In the genomic region with DNA sequence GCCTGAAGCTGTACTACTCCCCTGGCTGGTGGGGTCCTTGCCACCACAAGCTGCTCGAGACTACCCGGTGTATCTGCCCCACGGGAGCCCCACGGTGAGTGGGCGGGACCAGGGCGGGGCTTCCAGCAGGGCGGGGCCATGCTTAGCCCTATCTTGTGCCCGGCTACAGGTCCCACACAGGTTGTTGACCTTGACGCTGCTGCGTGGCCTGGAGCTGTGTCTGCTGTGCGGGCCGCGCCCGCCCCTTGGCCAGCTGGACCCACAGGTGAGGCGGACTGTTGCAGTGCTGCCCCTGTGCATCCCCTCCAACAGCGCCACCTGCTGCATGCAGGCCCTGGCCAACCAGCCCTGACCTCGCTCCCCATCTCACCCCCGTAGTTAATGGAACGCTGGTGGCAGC, we compare ENCODE assay signal across 8 mouse cellular contexts. TPM values are rescaled to one million over a fixed set of nuclear protein-coding genes. Genes with fewer than 3 reads are reported as not detected.
DNase-seq lines count a peak whose midpoint lies in the region; ATAC-seq lines count a peak whose summit lies in the region.

No protein-coding gene starts in this region.

- ATAC-seq in kidney, embryonic 14.5 days (ENCODE audit: low FRiP score, low TSS enrichment), result no peak
- ATAC-seq in kidney, embryonic 15.5 days (replicated peaks; ENCODE audit: low FRiP score), result no peak
- ATAC-seq in midbrain, embryonic 13.5 days, result no peak

- H3K36me3 ChIP-seq in kidney, embryonic 14.5 days (ENCODE audit: control insufficient read depth, insufficient read depth, low read length), result peaks cover 34% of the 10 kb centered on the region
- peaks cover 40% of the 10 kb centered on the region for H3K36me3 ChIP-seq in kidney, embryonic 15.5 days
- peaks cover 49% of the 10 kb centered on the region for H3K36me3 ChIP-seq in midbrain, embryonic 13.5 days

- no peak overlapping the region for H3K27ac ChIP-seq in kidney, embryonic 14.5 days (ENCODE audit: low read depth, low read length)
- H3K27ac ChIP-seq in kidney, embryonic 15.5 days, result peak overlapping the region; percentile 51; the same call in 1 of the 2 replicates
- H3K27ac ChIP-seq in midbrain, embryonic 13.5 days, result no peak overlapping the region

- H3K4me1 ChIP-seq in kidney, embryonic 14.5 days (ENCODE audit: control insufficient read depth, insufficient read depth, low read length), result peaks cover 21% of the 10 kb centered on the region; the same call in 1 of the 2 replicates
- peaks cover 57% of the 10 kb centered on the region for H3K4me1 ChIP-seq in kidney, embryonic 15.5 days
- peaks cover 63% of the 10 kb centered on the region for H3K4me1 ChIP-seq in midbrain, embryonic 13.5 days (replicated peaks)

- peak; percentile 72 for DNase-seq in kidney, adult 11 months
- peak; percentile 76 for DNase-seq in ES-CJ7 (ENCODE audit: low read depth, low spot score)
- peak; percentile 77 for DNase-seq in cerebellum, adult 9-11 months
- DNase-seq in layer of hippocampus, adult 9-10 months (ENCODE audit: low spot score), result no peak
- DNase-seq in gastrocnemius, postnatal 14 days, result no peak

- intact Hi-C loops in gastrocnemius, postnatal 14 days (cut with DNase I; ENCODE audit: low total_unique reads), result no loop called here

- H3K9me3 ChIP-seq in kidney, embryonic 14.5 days (ENCODE audit: control insufficient read depth, low read length), result no peaks in the 10 kb centered on the region
- no peaks in the 10 kb centered on the region for H3K9me3 ChIP-seq in kidney, embryonic 15.5 days (replicated peaks)
- H3K9me3 ChIP-seq in midbrain, embryonic 13.5 days, result no peaks in the 10 kb centered on the region

- 38% methylated on average over 19 of the region's 19 CpGs for WGBS in kidney, embryonic 14.5 days
- 37% methylated on average over 19 of the region's 19 CpGs for WGBS in kidney, embryonic 15.5 days
- 44% methylated on average over 19 of the region's 19 CpGs for WGBS in midbrain, embryonic 13.5 days

- H3K4me3 ChIP-seq in kidney, embryonic 14.5 days (ENCODE audit: low read length), result no peak overlapping the region
- H3K4me3 ChIP-seq in kidney, embryonic 15.5 days (replicated peaks), result no peak overlapping the region
- H3K4me3 ChIP-seq in midbrain, embryonic 13.5 days (replicated peaks), result no peak overlapping the region

- H3K27me3 ChIP-seq in kidney, embryonic 14.5 days (ENCODE audit: control insufficient read depth, insufficient read depth, low read length), result no peaks in the 10 kb centered on the region
- H3K27me3 ChIP-seq in kidney, embryonic 15.5 days, result no peaks in the 10 kb centered on the region
- H3K27me3 ChIP-seq in midbrain, embryonic 13.5 days, result no peaks in the 10 kb centered on the region

- no peak overlapping the region for H3K9ac ChIP-seq in kidney, embryonic 14.5 days (ENCODE audit: low read depth, low read length)
- H3K9ac ChIP-seq in kidney, embryonic 15.5 days, result no peak overlapping the region
- peak overlapping the region; percentile 39; the same call in 1 of the 2 replicates for H3K9ac ChIP-seq in midbrain, embryonic 13.5 days (replicated peaks)

- no peak overlapping the region for H3K4me2 ChIP-seq in kidney, embryonic 14.5 days (replicated peaks; ENCODE audit: low read depth, low read length)
- H3K4me2 ChIP-seq in kidney, embryonic 15.5 days, result 0 out of 2 replicates have a peak overlapping the region, but pooled peaks have one; percentile 12
- 0 out of 2 replicates have a peak overlapping the region, but pooled peaks have one; percentile 20 for H3K4me2 ChIP-seq in midbrain, embryonic 13.5 days (replicated peaks)

RNA-seq across cellular contexts. Expression of a gene that starts 2.7 kb away (rescaled TPM):
- 21.9 and 22.3 TPM in 2 replicates for polyA plus RNA-seq in kidney, embryonic 14.5 days (2014; fragmentation: Nextera tagmentation; extraction: Ambion mirVana)
- 22.3 and 24.0 TPM in 2 replicates for polyA plus RNA-seq in kidney, embryonic 15.5 days (2015; fragmentation: Nextera tagmentation; extraction: Ambion mirVana)
- polyA plus RNA-seq in midbrain, embryonic 13.5 days (2015; fragmentation: Nextera tagmentation; extraction: Ambion mirVana), result 24.2 and 26.9 TPM in 2 replicates
- 10 to 100 TPM; 18.8 to 23.4 TPM for total RNA-seq in gastrocnemius, postnatal 14 days (2021)

RNA-seq across cellular contexts. Expression of a gene that starts 6.1 kb away (rescaled TPM):
- 80.0 and 86.3 TPM in 2 replicates for polyA plus RNA-seq in kidney, embryonic 14.5 days (2014; fragmentation: Nextera tagmentation; extraction: Ambion mirVana)
- polyA plus RNA-seq in kidney, embryonic 15.5 days (2015; fragmentation: Nextera tagmentation; extraction: Ambion mirVana), result 103 and 126 TPM in 2 replicates
- 151 and 162 TPM in 2 replicates for polyA plus RNA-seq in midbrain, embryonic 13.5 days (2015; fragmentation: Nextera tagmentation; extraction: Ambion mirVana)
- total RNA-seq in gastrocnemius, postnatal 14 days (2021), result 10 to 100 TPM; 48.0 to 49.7 TPM

RNA-seq across cellular contexts. Expression of a gene that starts 29.0 kb away (rescaled TPM):
- polyA plus RNA-seq in kidney, embryonic 14.5 days (2014; fragmentation: Nextera tagmentation; extraction: Ambion mirVana), result 441 and 501 TPM in 2 replicates
- 411 and 437 TPM in 2 replicates for polyA plus RNA-seq in kidney, embryonic 15.5 days (2015; fragmentation: Nextera tagmentation; extraction: Ambion mirVana)
- 524 and 584 TPM in 2 replicates for polyA plus RNA-seq in midbrain, embryonic 13.5 days (2015; fragmentation: Nextera tagmentation; extraction: Ambion mirVana)
- 100 to 1,000 TPM; 161 to 167 TPM for total RNA-seq in gastrocnemius, postnatal 14 days (2021)

RNA-seq across cellular contexts. Expression of a gene that starts 30.7 kb away (rescaled TPM):
- 80.5 and 88.5 TPM in 2 replicates for polyA plus RNA-seq in kidney, embryonic 14.5 days (2014; fragmentation: Nextera tagmentation; extraction: Ambion mirVana)
- polyA plus RNA-seq in kidney, embryonic 15.5 days (2015; fragmentation: Nextera tagmentation; extraction: Ambion mirVana), result 74.2 and 79.1 TPM in 2 replicates
- 98.1 and 98.6 TPM in 2 replicates for polyA plus RNA-seq in midbrain, embryonic 13.5 days (2015; fragmentation: Nextera tagmentation; extraction: Ambion mirVana)
- 10 to 100 TPM; 55.4 to 60.8 TPM for total RNA-seq in gastrocnemius, postnatal 14 days (2021)

RNA-seq across cellular contexts. Expression of a gene that starts 41.7 kb away (rescaled TPM):
- polyA plus RNA-seq in kidney, embryonic 14.5 days (2014; fragmentation: Nextera tagmentation; extraction: Ambion mirVana), result 27.0 and 30.4 TPM in 2 replicates
- polyA plus RNA-seq in kidney, embryonic 15.5 days (2015; fragmentation: Nextera tagmentation; extraction: Ambion mirVana), result 31.1 and 33.6 TPM in 2 replicates
- polyA plus RNA-seq in midbrain, embryonic 13.5 days (2015; fragmentation: Nextera tagmentation; extraction: Ambion mirVana), result 32.3 and 38.5 TPM in 2 replicates
- total RNA-seq in gastrocnemius, postnatal 14 days (2021), result 10 to 100 TPM; 15.1 to 16.6 TPM

Comparison
In these comparisons a context has a peak if more than half of its experiments do, and no peak if none do; other contexts are left out.
1. DNase-seq: peak in kidney, adult 11 months (single experiment), ES-CJ7 (single experiment) and cerebellum, adult 9-11 months (single experiment); none in layer of hippocampus, adult 9-10 months (single experiment) and gastrocnemius, postnatal 14 days (single experiment).